Mouse (Mus musculus): ENCODE results near the gene Sell.

DNA sequence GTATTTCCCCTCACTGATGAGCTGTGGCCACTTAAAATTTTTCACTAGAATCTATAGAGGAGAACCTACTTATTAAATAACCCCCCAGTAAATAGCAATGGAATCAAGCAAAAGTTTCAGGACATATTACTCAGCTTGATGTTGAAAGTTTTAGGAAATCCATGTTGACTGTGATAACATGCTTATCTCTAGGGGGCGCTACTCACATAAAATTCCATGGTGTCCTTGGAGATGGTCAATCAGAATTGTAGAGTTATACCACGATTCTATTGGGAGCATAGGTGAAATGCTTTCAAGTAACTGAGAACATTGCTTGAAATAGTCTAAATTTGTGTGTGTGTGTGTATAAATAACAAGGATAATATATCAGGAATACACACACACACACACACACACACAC is 7.0 kb upstream of the Sell start:
- no peak for TF ChIP-seq CTCF (IDR thresholded peaks at IDR 0.05; ENCODE audit: insufficient read depth, low read length)
- TF ChIP-seq POLR2A (IDR thresholded peaks at IDR 0.05; ENCODE audit: borderline replicate concordance, extremely low read depth, low read depth, low read length): no peak
